Comparison of ENCODE assay signal across 9 mouse cellular contexts in the genomic region with DNA sequence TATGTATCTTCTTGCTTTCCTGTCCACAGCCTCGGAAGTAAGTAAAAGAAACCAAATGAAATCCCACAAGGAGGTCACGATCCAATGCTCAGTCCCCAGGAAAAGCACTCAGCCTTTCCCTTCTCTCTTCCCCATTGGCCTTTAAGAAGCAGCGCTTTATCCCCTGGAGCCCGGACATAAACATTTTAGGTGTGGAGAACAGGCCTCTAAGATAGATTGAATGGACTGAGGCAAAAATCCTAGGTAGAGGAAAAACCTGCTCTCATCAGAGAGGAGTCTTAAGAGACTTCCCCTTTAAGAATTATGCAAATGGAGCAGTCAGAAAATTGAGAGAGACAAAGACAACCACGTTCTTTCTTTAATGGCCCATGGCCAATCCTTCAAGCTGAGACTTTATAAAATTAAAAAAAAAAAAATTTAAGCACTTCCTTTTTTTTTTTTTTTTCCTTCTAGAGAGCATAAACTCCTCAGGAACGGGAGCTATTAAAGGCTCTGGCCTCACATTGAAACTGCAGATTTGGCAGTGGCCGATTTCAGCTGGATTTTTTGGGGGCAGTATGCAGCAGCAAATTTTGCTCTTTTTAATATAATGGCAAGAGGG.
A peak's percentile ranks its signal among the peaks of the same experiment; 100 is the strongest.
DNase-seq lines count a peak whose midpoint lies in the region; ATAC-seq and TF ChIP-seq lines count a peak whose summit lies in the region.
"Had no signal": no experiment of that assay in that cellular context is flagged by ENCODE, and none has a peak within 500 bp of the region (broad histone marks: within the 10 kb centered on the region; RNA-seq: fewer than 3 reads in every experiment).

No protein-coding gene starts in this region.

- H3K36me3 ChIP-seq in heart, embryonic 11.5 days (ENCODE audit: control insufficient read depth, insufficient read depth, low read length) = no peaks in the 10 kb centered on the region

- no peak for TF ChIP-seq POLR2A in bone marrow macrophage, adult 2 months (IDR thresholded peaks at IDR 0.05; ENCODE audit: borderline replicate concordance, low read depth, low read length)

- no peaks in the 10 kb centered on the region for H3K9me3 ChIP-seq in heart, embryonic 11.5 days (replicated peaks; ENCODE audit: control insufficient read depth, low read length)

- H3K27me3 ChIP-seq in heart, embryonic 11.5 days (ENCODE audit: control insufficient read depth, insufficient read depth, low read length) = no peaks in the 10 kb centered on the region

- H3K9ac ChIP-seq in heart, embryonic 11.5 days (ENCODE audit: low read depth, low read length) = peak overlapping the region; percentile 72

- 34% methylated on average over 7 of the region's 7 CpGs for WGBS in heart, embryonic 11.5 days (ENCODE audit: insufficient replicate concordance)

- peaks cover 9% of the 10 kb centered on the region for H3K4me1 ChIP-seq in heart, embryonic 11.5 days (ENCODE audit: control insufficient read depth, insufficient read depth, low read length)
- H3K4me1 ChIP-seq in bone marrow macrophage, adult 2 months (ENCODE audit: control insufficient read depth, insufficient read depth, low read length) = peaks cover 9% of the 10 kb centered on the region

- no peak for DNase-seq in heart, adult 9 months (ENCODE audit: low spot score in 2 of 2)
- no peak for DNase-seq in thymus, postnatal 0 days (ENCODE audit: low spot score)
- DNase-seq in natural killer cell, adult 2 months (ENCODE audit: low spot score in 2 of 2) = no peak
- DNase-seq in left cerebral cortex, adult 8-10 months (ENCODE audit: low spot score in 2 of 2) = no peak

- ATAC-seq in heart, embryonic 11.5 days (replicated peaks; ENCODE audit: insufficient number of reproducible peaks, low FRiP score, low TSS enrichment) = no peak
- peak; percentile 54 to 85 for ATAC-seq in hematopoietic stem cell, adult 5-6 weeks (replicated peaks in 1 of 2; ENCODE audit: insufficient read depth in 1 of 2, low FRiP score in 2 of 2, low TSS enrichment in 1 of 2, low read depth in 1 of 2, poor library complexity in 2 of 2, severe bottlenecking in 2 of 2)
- peak; percentile 55 for ATAC-seq in megakaryocyte progenitor cell, adult 5-6 weeks (replicated peaks; ENCODE audit: poor library complexity)

- peak overlapping the region; percentile 71 for H3K4me2 ChIP-seq in heart, embryonic 11.5 days

- peak overlapping the region; percentile 73 for H3K27ac ChIP-seq in heart, embryonic 11.5 days (ENCODE audit: low read depth, low read length)
- no peak overlapping the region for H3K27ac ChIP-seq in bone marrow macrophage, adult 2 months (ENCODE audit: insufficient read depth, low read depth, low read length)
- H3K27ac ChIP-seq: macrophage had no signal

- H3K4me3 ChIP-seq in heart, embryonic 11.5 days (ENCODE audit: low read depth, low read length) = peak overlapping the region; percentile 33
- peak overlapping the region; percentile 18 for H3K4me3 ChIP-seq in bone marrow macrophage, adult 2 months (ENCODE audit: insufficient read depth, low read length)

- TF ChIP-seq CTCF in bone marrow macrophage, adult 2 months (IDR thresholded peaks at IDR 0.05; ENCODE audit: low read depth, low read length) = no peak
